Mouse (Mus musculus) cerebellum, adult (tissue): ENCODE measurements at regions not wholly inside any gene's neighbourhood (a gene's known extent, or its start where the extent isn't known, plus 50 kb on each side); places are given as distances from the start of the nearest gene placed in this dataset.

Experiments
- ATAC-seq: cut with Nextera tagmentation; 2 replicates; pipeline ENCODE4 v1.9.2; 2017; ENCODE audit warnings: mild to moderate bottlenecking, moderate library complexity, mixed read lengths; ENCODE audit not compliant: insufficient number of reproducible peaks, low FRiP score, low TSS enrichment

GRCm38 (mm10) chr7:34507858-34508257 lies 114.7 kb upstream of the Lsm14a start:
- no peak for ATAC-seq

GRCm38 (mm10) chr7:34506816-34507215 lies 113.7 kb upstream of the Lsm14a start:
- ATAC-seq, result no peak

GRCm38 (mm10) chr7:34493892-34494291 lies 100.8 kb upstream of the Lsm14a start:
- ATAC-seq, result no peak

DNA sequence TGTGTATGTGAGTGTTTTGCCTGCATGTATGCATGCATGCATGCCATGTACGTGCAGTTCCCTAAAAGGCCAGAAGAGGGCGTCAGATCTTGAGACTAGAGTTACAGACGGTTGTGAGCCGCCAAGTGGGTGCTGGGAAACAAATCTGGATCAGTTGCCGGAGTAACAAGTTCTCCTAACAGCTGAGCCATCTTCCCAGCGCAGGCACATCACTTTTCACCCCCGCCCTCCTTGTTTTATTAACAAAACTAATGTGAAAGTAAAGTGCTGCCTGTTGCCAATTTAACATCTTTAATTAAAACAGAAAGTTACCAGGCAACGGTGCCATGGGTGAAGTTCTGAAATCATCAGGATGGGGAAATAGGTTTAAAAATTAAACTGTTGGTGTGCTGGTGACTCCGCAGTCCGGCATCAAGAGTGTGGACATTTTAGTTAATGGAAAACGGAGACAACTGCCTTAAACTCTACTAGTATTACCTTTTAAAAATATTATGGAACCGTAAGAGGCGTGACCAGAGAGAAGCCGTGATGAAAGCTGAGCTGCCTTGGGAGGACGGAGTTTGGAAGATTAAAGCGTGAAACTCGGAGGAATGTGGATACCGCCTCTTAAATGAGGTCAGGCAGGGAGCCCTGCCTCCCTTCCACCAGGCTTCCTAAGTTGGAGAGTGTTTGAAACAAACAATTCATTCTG lies 91.9 kb upstream of the Lsm14a start:
- ATAC-seq, result no peak

- ATAC-seq, result no peak
These were observed 90.3 kb upstream of the Lsm14a start for GRCm38 (mm10) chr7:34483368-34483767.

DNA sequence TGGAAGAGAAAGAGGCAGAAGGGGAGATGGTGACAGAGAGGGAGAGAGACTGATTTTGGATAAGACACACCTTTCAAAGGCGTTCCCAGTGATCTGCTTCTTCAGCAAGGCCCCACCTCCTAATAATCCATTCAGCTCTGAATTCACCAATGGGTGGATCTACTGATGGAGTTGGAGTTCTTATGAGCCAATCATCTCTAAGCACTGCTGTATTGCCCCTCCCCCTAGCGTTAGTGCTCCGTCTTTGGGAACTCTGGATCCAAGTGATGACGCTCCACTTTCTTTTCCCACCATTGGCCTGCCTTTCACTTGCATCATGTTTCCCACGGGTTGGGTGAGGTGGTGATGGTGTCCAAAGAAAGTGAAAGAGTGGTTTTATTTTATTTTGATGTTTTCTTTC lies 87.7 kb upstream of the Lsm14a start:
- no peak for ATAC-seq

GRCm38 (mm10) chr7:34471003-34471402 lies 77.9 kb upstream of the Lsm14a start:
- ATAC-seq, result no peak

DNA sequence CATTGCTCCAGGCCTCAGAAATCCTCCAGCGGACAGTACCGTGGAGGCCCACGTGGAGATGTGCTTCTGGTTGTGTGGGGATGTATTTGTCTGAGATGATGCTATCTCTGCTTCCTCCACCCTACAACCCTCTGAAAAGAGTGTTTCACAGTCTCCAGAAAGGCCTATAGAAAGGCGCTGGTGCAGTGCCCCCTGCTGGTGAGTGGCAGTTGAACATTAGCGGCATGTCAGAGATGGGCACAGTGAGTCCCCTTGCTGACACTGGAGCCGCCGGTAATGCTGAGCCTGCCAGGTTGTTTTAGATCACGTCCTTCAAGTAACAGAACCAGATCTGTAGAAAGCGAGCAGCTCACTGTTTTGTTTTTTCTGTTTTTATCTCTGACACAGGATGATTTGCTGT lies 69.0 kb upstream of the Lsm14a start:
- no peak for ATAC-seq

- no peak for ATAC-seq
These were observed 66.8 kb upstream of the Lsm14a start for GRCm38 (mm10) chr7:34459834-34460495.

GRCm38 (mm10) chr7:34458851-34459250 lies 65.7 kb upstream of the Lsm14a start:
- ATAC-seq, result no peak

DNA sequence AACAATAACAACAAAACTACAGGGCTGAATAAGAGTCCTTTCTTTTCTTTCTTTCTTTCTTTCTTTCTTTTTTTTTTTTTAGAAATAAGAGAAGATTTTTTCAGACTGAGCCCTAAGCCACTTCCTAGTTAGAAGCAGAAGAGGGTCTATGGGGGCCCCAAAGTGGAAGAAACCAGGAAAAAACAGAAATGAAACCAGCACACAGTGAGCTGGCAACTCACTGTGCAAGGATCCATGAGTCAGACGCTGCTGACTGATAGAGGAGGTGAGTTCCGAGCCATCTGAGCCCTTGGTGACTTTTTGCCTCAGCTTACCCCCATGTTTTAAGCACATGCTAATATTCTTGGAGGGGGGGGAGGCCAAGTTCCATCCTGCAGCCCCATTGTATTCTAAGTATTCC lies 55.2 kb upstream of the Lsm14a start:
- no peak for ATAC-seq

- ATAC-seq, result no peak
These were observed 51.1 kb upstream of the Lsm14a start for GRCm38 (mm10) chr7:34444263-34444662.
